Mouse (Mus musculus) heart, embryonic 16.5 days (tissue): ENCODE results near the gene Hoxa9. TPM values are rescaled to one million over a fixed set of nuclear protein-coding genes. Genes with fewer than 3 reads are reported as not detected.
A peak's percentile ranks its signal among the peaks of the same experiment; 100 is the strongest.

Experiments used
- ATAC-seq: fragments of 200-750 bp; cut with Nextera tagmentation; replicated peaks from 2 replicates; pipeline ENCODE4 v1.8.0; 2017; ENCODE audit warnings: moderate number of reproducible peaks; ENCODE audit not compliant: insufficient read depth, low FRiP score; ENCODE audit errors: extremely low read depth
- H3K27ac ChIP-seq: fragments of 300-500 bp; sonication (generic); 2 replicates; pipeline ENCODE4 v1.5.1; 2014; ENCODE audit warnings: mild to moderate bottlenecking, low read length, control low read depth, moderate library complexity
- H3K27me3 ChIP-seq: fragments of 300-500 bp; sonication (generic); 2 replicates; pipeline ENCODE4 v1.6.1; 2014; ENCODE audit warnings: low read length, mixed read lengths; ENCODE audit not compliant: control insufficient read depth, insufficient read depth
- H3K36me3 ChIP-seq: fragments of 300-500 bp; sonication (generic); 2 replicates; pipeline ENCODE4 v1.6.1; 2014; ENCODE audit not compliant: control insufficient read depth, insufficient read depth
- H3K4me1 ChIP-seq: fragments of 300-500 bp; sonication (generic); 2 replicates; pipeline ENCODE4 v1.6.1; 2014; ENCODE audit warnings: low read length, mixed read lengths; ENCODE audit not compliant: control insufficient read depth, insufficient read depth
- H3K4me2 ChIP-seq: fragments of 300-500 bp; sonication (generic); 2 replicates; pipeline ENCODE4 v1.6.1; 2014; ENCODE audit warnings: low read depth, mild to moderate bottlenecking, control low read depth, low read length
- H3K4me3 ChIP-seq: fragments of 300-500 bp; sonication (generic); 2 replicates; pipeline ENCODE4 v1.5.1; 2014; ENCODE audit warnings: mild to moderate bottlenecking, control low read depth, low read length
- H3K9ac ChIP-seq: fragments of 300-500 bp; sonication (generic); 2 replicates; pipeline ENCODE4 v1.6.1; 2014; ENCODE audit warnings: low read length, control low read depth
- H3K9me3 ChIP-seq: fragments of 300-500 bp; sonication (generic); replicated peaks from 2 replicates; pipeline ENCODE4 v1.6.1; 2016; ENCODE audit warnings: low read length; ENCODE audit not compliant: control insufficient read depth
- WGBS: fragments of 180-500 bp; shearing (Covaris S2); extraction: QIAGEN DNeasy Blood & Tissue Kit; methylation state at CpG from one replicate; pipeline ENCODE4 v1.1.7; 2014; 5-methylcytosine and 5-hydroxymethylcytosine counted together
- polyA plus RNA-seq: library from polyadenylated mRNA; unstranded; fragments of >200 nt; fragmentation: Nextera tagmentation; extraction: Ambion mirVana; gene quantifications from 2 replicates; pipeline ENCODE4 v1.2.1, GENCODE M21; 2015

The Hoxa9 gene
- polyA plus RNA-seq, 1 experiment from 2014 or later, result 0.17 TPM

DNA sequence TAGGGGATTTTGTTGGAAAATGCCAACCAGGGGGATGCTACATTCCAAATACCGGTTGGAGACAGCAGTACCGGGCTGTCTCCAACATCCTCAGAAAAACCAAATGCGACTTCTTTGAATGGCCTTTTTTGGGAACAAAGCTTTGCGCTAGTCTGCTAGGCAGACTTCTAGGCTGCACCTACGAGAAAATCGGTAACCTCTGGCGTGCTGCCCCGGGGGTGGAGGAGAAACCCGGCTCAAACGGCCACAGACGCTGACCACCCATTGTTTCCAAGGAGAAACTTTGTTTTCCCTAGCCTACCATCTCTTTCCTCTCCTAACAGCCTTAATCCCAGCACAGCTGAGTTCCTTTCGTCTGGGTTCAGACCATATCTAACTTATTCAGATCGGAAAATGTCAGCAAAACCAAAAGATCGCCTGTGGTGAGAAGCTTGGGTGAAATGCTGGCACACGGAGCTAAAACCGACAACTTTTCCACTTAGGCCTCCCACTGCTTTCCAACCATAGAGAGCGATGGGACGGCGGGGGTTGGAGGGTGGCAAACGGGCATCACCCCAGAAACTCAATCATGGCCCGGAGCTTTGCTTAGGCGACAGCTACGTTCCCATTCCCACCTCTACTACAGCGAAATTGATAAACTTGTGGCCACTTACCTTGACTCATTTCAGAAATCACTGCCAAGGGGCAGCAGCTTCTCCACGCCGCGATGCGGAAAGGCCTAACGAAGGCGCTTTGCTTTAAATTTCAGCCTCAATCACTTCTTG lies 8.9 kb upstream of the Hoxa9 start:
- Histone ChIP-seq H3K4me1 (no peaks in the 10 kb centered on the region), H3K36me3 (no peaks in the 10 kb centered on the region), H3K9me3 (no peaks in the 10 kb centered on the region), H3K4me2 (peak overlapping the region; percentile 34), H3K27me3 (peaks cover 96% of the 10 kb centered on the region), H3K4me3 (peak overlapping the region; percentile 13), H3K27ac (no peak overlapping the region), H3K9ac (no peak overlapping the region)
- WGBS, result 2% methylated on average over 30 of the region's 30 CpGs
- ATAC-seq, result no peak

DNA sequence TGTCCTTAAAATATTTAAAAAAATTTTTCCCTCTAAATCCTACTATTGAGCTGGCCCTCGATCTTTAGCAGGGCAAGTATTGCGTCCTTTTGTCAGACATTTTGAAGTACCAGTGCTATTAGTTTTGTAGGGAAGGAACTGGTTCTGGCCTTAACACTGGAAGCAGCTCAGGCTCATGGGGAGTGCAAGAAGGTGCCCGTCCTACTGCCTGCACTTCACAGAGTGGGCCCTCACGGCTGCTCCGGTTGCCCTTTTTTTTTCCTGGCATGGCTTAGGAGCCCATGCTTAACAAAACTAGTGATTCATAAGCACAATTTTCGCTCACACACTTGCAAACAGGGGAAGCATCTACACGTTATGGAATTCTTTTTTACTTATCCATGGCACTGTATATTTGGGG lies 8.1 kb upstream of the Hoxa9 start:
- Histone ChIP-seq H3K9me3 (no peaks in the 10 kb centered on the region), H3K4me1 (no peaks in the 10 kb centered on the region), H3K4me2 (no peak overlapping the region), H3K27me3 (peaks cover 96% of the 10 kb centered on the region), H3K9ac (no peak overlapping the region), H3K36me3 (no peaks in the 10 kb centered on the region), H3K27ac (no peak overlapping the region), H3K4me3 (no peak overlapping the region)
- ATAC-seq, result no peak
- 5% methylated on average over 7 of the region's 7 CpGs for WGBS

DNA sequence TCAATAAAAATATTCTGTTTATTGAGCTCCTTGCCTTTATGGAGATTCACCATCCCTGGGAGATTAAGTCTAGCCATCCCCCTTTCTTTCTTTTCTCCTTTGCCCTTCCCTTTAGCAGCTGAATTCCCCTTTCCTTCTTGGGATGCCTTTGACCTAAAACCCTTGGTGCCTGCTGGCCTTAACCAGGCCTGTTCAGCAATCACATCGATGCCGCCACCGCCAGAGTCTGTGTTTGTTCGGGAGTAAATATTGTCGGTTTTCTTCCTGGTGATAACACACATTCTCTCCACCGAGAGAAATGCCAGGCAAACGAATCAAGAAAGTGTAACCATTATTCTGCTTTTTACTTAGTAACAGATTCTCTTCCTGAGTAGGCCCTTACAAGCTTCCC lies 7.3 kb upstream of the Hoxa9 start:
- Histone ChIP-seq H3K27me3 (peaks cover 96% of the 10 kb centered on the region), H3K9ac (no peak overlapping the region), H3K4me1 (no peaks in the 10 kb centered on the region), H3K4me3 (no peak overlapping the region), H3K27ac (no peak overlapping the region), H3K4me2 (no peak overlapping the region), H3K36me3 (no peaks in the 10 kb centered on the region), H3K9me3 (no peaks in the 10 kb centered on the region)
- WGBS, result 4% methylated on average over 7 of the region's 7 CpGs
- ATAC-seq, result no peak

DNA sequence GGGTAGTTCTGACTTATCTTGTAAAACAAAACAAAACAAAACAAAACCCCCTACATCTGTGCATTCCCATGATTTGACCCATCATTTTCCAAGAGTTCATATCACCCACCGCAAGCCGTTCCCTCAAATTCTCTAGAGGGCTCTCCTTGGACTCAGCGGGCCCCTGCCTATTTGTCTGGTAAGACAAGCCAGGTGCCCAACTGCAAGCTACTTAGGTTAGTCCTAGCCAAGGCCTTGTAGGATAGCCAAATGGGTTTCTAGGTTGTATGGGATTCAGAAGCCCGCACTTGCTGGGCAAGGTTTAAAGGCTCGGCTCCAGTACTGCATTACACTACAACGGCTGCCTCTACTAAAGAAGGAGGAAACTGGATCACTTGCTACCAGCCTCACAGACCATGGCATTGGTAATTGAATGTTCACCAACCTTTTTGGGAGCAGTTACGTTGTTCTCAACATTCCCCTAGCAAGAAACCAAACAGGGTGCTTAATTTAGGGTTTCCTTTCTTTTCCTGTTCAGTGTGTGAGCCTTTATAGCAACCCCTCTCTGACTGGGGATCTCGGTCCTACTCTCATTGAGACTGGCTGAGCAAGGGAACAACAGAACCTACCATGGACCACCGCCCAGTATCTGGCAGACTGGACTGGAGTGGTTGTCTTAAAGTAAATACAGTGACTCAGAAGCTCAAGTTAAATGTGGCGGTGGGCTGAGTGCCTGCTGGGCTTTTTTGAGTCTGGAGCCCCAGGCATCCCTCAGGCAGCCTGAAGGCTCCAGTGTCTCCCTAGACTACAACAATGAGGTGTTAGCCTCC lies 6.7 kb upstream of the Hoxa9 start:
- WGBS, result 11% methylated on average over 10 of the region's 10 CpGs
- H3K9me3 ChIP-seq, result no peaks in the 10 kb centered on the region
- no peak overlapping the region for H3K4me3 ChIP-seq
- no peak for ATAC-seq
- no peaks in the 10 kb centered on the region for H3K36me3 ChIP-seq
- no peak overlapping the region for H3K9ac ChIP-seq
- H3K27ac ChIP-seq, result no peak overlapping the region
- no peak overlapping the region for H3K4me2 ChIP-seq
- H3K27me3 ChIP-seq, result peaks cover 92% of the 10 kb centered on the region
- no peaks in the 10 kb centered on the region for H3K4me1 ChIP-seq

DNA sequence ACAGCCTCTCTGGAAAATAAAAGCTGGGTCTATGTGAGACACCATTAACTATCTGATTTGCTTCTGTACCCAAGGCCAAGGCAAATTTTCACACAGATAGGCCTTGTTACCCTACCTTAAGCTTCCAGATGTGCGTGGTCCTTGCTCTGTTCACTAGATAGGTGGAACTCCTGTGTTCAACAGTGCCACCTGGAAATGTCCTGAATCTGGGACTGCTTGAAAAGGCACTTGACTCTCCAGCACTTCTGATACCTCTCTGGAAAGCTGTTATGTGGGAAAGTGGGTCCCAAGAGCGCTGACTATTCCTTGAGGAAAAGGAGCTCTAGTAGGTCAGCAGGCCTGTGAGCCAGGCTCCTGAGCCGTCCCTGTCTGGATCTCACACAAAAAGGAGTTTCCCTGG lies 5.9 kb upstream of the Hoxa9 start:
- H3K4me3 ChIP-seq, result no peak overlapping the region
- no peaks in the 10 kb centered on the region for H3K36me3 ChIP-seq
- peaks cover 91% of the 10 kb centered on the region for H3K27me3 ChIP-seq
- WGBS, result 10% methylated on average over 3 of the region's 3 CpGs
- H3K4me1 ChIP-seq, result no peaks in the 10 kb centered on the region
- H3K9ac ChIP-seq, result no peak overlapping the region
- no peak overlapping the region for H3K27ac ChIP-seq
- no peaks in the 10 kb centered on the region for H3K9me3 ChIP-seq
- no peak overlapping the region for H3K4me2 ChIP-seq
- ATAC-seq, result no peak

DNA sequence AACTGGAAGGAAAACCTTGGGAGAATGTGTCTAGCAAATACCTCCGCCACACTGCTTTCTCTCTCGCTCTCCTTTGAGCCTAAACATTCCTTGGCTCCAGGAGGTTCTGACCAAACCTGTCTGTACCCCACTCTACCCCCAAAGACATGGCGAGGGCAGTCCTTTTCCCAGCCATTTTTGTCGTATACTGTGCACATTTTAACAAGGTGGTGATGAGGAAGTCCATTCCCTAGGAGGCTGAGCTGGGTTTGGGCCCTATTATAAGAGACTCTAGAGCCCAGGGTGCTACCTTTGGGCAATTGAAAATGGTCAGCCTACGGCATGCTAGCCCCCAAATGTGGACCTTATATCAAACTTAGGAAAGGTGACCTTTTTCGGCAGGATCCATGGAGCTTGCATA lies 5.0 kb upstream of the Hoxa9 start:
- H3K4me2 ChIP-seq, result no peak overlapping the region
- H3K27me3 ChIP-seq, result peaks cover 87% of the 10 kb centered on the region
- H3K27ac ChIP-seq, result no peak overlapping the region
- H3K4me3 ChIP-seq, result no peak overlapping the region
- H3K9ac ChIP-seq, result no peak overlapping the region
- H3K4me1 ChIP-seq, result no peaks in the 10 kb centered on the region
- H3K9me3 ChIP-seq, result no peaks in the 10 kb centered on the region
- WGBS, result 17% methylated on average over 6 of the region's 6 CpGs
- no peaks in the 10 kb centered on the region for H3K36me3 ChIP-seq
- no peak for ATAC-seq

DNA sequence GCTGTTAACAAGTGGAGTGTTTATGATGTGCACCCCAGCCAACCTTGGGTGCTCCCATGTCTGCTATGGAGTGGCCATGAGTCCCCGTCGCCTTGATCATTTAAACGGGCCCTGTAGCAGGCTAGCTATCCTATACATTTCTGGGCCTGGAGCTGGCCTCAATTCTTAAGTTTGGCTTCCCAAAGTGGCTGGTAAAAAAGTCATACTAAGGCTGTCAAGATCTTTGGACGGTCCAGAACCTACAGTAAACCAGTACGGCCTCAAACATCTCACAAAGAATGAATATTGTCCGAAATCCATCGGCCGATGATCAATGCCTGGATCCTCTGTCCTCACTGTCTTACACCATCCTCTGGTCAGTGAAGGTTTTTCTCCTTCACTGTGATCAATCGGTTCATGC lies 4.4 kb upstream of the Hoxa9 start:
- H3K27ac ChIP-seq, result no peak overlapping the region
- H3K9ac ChIP-seq, result no peak overlapping the region
- ATAC-seq, result no peak
- H3K36me3 ChIP-seq, result no peaks in the 10 kb centered on the region
- no peaks in the 10 kb centered on the region for H3K4me1 ChIP-seq
- 30% methylated on average over 9 of the region's 9 CpGs for WGBS
- peaks cover 84% of the 10 kb centered on the region for H3K27me3 ChIP-seq
- no peaks in the 10 kb centered on the region for H3K9me3 ChIP-seq
- no peak overlapping the region for H3K4me3 ChIP-seq
- no peak overlapping the region for H3K4me2 ChIP-seq

DNA sequence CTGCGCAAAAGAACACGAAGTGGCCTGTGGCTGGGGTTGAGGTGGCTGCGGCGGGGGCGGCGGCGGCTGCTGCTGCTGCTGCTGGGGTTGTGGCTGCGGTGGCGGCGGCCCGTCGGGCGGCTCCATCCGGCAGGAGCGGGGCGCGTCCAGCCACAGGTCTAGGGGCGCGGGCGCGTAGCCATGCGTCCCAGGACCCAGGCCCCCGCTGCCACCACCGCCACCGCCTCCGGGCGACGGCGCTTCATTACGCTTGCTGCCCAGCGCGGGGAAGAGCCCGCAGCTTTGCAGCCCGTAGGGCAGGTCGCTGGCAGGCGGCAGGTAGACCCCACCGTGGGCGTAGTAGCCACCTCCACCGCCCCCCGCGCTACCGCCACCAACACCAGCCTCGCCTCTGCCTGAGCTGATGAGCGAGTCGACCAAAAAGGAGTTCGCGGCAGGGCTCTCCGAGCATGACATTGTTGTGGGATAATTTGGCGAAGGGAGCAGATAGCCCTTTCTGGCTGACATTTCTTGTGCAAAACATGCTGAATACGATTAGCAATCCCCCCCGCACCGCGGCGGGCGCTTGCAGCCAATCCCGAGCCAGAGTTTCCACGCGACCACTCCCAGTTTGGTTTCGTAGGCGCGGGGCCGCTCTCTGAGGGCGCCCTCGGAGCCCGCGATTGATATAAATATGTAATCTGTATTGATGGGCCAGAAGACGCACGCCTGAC lies 3.7 kb upstream of the Hoxa9 start:
- Histone ChIP-seq H3K27me3 (peaks cover 84% of the 10 kb centered on the region), H3K36me3 (no peaks in the 10 kb centered on the region), H3K9ac (no peak overlapping the region), H3K4me2 (no peak overlapping the region), H3K4me1 (no peaks in the 10 kb centered on the region), H3K27ac (no peak overlapping the region), H3K4me3 (no peak overlapping the region), H3K9me3 (no peaks in the 10 kb centered on the region)
- no peak for ATAC-seq
- 2% methylated on average over 64 of the region's 68 CpGs for WGBS
